Mouse (Mus musculus) embryonic fibroblast, embryonic 13.5 days (primary cell): ENCODE results near the gene Dach1. TPM values are rescaled to one million over a fixed set of nuclear protein-coding genes. Genes with fewer than 3 reads are reported as not detected.

Experiments used
- H3K27ac ChIP-seq: 2 replicates; pipeline ENCODE4 v1.5.1; 2012; ENCODE audit warnings: low read length, control low read depth, inconsistent platforms; ENCODE audit not compliant: insufficient read depth
- H3K4me1 ChIP-seq: 2 replicates; pipeline ENCODE4 v1.6.1; 2011; ENCODE audit warnings: low read length; ENCODE audit not compliant: control insufficient read depth, insufficient read depth
- H3K4me3 ChIP-seq: 2 replicates; pipeline ENCODE4 v1.5.1; 2011; ENCODE audit warnings: mild to moderate bottlenecking, control low read depth, low read length; ENCODE audit not compliant: insufficient read depth
- CTCF ChIP-seq: IDR thresholded peaks from 2 replicates; pipeline ENCODE4 v1.5.1; 2011; ENCODE audit warnings: mild to moderate bottlenecking, control low read depth, low read length, moderate library complexity, borderline replicate concordance; ENCODE audit not compliant: insufficient read depth
- POLR2A ChIP-seq: IDR thresholded peaks from 2 replicates; pipeline ENCODE4 v1.6.1; 2011; ENCODE audit warnings: low read depth, mild to moderate bottlenecking, control low read depth, low read length, moderate library complexity
- polyA plus RNA-seq: library from polyadenylated mRNA; stranded (reverse); fragments of >200 nt; gene quantifications from 2 replicates; pipeline ENCODE4 v1.2.4, GENCODE M21; 2011; ENCODE audit warnings: low read depth; ENCODE audit not compliant: missing spikeins, insufficient read length

Gene Dach1
- polyA plus RNA-seq, 1 experiment, result 0.56 TPM

DNA sequence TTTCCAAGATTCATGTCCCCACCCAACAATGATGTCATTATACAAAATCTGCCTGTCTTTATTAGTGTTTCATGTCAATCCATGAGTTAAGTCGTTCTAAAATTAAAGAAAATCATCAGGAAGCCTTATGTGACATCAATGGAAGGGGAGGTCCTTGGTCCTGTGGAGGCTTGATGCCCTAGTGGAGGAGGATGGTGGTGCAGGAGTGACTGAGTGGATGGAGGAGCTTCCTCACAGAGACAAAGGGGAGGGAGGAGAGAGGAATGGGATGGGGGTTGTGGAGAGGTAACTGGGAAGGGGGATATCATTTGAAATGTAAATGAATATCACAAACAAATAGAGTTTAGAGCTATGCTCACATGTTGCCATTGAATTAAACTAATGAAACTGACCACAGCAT is 287.6 kb downstream of the Dach1 start:
- no peak overlapping the region for H3K27ac ChIP-seq
- H3K4me3 ChIP-seq, result no peak overlapping the region
- no peaks in the 10 kb centered on the region for H3K4me1 ChIP-seq
- TF ChIP-seq POLR2A, result no peak

DNA sequence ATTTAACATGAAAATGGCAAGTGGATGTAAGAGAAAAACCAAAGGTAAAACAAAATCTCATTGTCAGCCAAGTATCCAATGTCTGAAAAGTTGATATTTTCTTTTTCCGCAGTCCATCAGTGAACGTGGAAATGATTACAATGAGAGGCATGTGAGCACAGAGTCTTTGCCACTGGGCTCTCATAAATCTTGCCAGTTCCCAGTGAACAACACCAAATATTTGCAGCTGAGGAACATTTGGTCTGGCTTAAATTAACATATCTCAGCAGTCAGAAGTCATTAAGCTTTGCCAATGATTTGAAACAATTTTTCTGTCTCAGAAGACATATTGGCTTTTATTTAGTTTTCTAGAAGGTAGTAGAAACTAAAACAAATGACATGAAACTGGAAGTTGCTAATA is 298.6 kb downstream of the Dach1 start:
- TF ChIP-seq CTCF (no peak), POLR2A (no peak)
- no peaks in the 10 kb centered on the region for H3K4me1 ChIP-seq
- no peak overlapping the region for H3K4me3 ChIP-seq

DNA sequence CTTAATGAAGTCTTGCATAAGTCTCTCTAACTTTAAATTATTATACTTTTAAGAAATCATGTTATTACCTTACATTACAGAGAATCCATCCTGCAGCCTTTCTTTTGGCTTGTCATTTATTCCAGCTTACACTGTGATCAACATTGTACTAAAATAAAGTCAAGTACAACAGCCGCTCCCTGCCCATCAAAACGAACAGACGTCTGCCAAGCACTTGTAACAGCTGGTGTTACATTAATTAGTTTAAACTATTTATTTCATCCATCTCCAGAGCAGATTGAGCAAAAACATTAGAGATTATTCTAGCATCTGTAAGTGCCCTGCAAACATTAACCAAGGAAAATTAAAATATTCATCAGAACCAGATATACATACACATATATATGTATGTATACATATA is 311.2 kb downstream of the Dach1 start:
- Histone ChIP-seq H3K27ac (no peak overlapping the region), H3K4me1 (no peaks in the 10 kb centered on the region), H3K4me3 (no peak overlapping the region)
- no peak for TF ChIP-seq POLR2A

More for the DNA sequence above, 298.6 kb downstream of the Dach1 start:
- H3K27ac ChIP-seq, result no peak overlapping the region

DNA sequence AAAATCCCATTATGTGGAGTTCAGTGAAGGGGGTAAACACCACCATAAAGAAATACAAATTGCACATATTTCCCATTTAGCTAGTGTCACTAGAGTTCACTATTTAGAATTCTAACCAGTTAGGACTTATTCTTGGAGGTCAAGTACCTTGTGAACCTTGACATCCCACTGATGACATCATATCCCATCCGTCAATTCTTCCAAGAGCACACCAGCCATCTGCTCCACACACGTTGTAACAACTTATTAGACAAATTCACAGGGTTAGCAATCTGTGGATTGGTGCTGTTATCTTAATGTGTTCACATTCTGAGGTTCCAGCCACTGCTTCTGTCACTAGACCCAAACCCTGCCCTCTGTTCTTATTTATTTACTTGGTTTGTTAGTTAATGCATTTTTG is 312.3 kb downstream of the Dach1 start:
- no peak overlapping the region for H3K4me3 ChIP-seq
- H3K4me1 ChIP-seq, result no peaks in the 10 kb centered on the region
- TF ChIP-seq POLR2A (no peak), CTCF (no peak)
- H3K27ac ChIP-seq, result no peak overlapping the region

DNA sequence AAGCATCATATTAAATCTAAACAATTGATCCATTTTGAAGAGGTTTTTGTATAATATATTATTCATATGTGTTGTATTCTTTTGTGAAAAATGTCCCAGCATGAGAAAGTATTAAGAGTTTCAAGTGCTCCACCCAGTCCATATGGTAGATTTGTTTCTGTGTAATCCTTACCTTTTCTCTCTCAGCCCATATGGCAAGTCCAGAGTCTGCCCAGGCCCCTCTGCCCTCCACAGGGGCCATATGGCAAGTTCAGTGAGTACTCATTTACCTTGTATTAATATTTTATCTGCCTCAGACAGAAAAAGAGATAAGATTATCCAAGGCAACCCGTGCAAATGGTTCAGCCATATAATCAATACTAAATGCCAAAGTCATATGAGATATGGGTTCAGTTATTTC is 314.2 kb downstream of the Dach1 start:
- Histone ChIP-seq H3K4me3 (no peak overlapping the region), H3K4me1 (no peaks in the 10 kb centered on the region), H3K27ac (no peak overlapping the region)
- TF ChIP-seq CTCF, result no peak
- TF ChIP-seq POLR2A, result no peak

DNA sequence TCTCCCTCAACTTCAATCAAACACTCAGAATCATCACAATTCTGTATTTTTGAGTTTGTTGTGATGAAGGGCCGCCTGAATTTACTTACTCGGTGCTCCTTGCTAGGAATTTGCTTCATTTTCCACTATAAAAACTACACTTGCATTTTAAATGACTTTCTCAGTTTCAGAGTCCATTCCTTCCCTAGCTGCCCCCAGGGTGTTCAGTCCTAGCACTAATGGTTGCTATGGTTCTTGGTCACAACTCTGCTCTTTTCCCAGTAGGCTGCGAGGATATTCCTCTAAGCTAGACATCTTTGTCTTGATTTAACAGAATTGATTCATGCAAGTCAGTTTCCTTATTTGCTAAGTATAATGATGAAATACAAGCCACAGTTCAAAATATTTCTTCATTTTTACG is 319.1 kb downstream of the Dach1 start:
- no peak overlapping the region for H3K27ac ChIP-seq
- H3K4me1 ChIP-seq, result no peaks in the 10 kb centered on the region
- H3K4me3 ChIP-seq, result no peak overlapping the region
- TF ChIP-seq POLR2A, result no peak
- no peak for TF ChIP-seq CTCF

DNA sequence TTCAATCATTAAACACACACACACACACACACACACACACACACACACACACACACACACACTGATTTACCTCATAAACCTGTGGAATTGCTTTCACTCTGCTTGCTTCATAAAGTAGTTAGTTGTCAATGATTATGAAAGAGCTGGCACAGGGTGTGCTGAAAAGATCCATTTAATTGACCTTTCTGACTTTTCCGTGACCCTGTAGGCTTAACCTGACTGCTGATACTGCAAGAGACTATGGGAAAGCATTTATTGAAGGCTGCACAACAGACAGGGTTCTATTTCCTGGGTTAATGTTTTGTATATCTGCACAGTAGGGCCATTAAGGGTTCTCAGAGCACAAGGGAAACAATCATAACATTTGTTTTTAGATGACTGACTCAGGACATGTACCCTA is 321.9 kb downstream of the Dach1 start:
- TF ChIP-seq CTCF (no peak), POLR2A (no peak)
- Histone ChIP-seq H3K4me1 (no peaks in the 10 kb centered on the region), H3K27ac (no peak overlapping the region), H3K4me3 (no peak overlapping the region)

DNA sequence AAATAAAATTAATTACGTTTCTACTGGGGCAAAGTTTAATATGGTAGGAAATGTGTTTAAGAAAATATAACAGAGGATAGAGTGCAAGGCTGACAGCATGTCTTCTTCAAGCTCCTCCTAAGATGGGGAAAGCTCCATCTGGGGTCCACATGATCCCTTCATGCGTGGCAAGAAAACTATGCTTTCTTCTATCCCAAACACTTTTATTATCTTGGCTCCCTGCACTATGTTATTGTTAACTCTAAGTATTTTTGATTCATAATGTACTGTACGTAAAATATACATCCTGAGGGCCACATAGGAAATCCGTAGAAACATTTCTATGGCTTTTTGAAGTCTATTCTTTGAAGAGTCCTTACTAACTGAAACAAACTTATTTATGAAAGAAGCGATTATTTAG is 330.3 kb downstream of the Dach1 start:
- Histone ChIP-seq H3K4me1 (no peaks in the 10 kb centered on the region), H3K27ac (no peak overlapping the region), H3K4me3 (no peak overlapping the region)
- TF ChIP-seq POLR2A (no peak), CTCF (no peak)

DNA sequence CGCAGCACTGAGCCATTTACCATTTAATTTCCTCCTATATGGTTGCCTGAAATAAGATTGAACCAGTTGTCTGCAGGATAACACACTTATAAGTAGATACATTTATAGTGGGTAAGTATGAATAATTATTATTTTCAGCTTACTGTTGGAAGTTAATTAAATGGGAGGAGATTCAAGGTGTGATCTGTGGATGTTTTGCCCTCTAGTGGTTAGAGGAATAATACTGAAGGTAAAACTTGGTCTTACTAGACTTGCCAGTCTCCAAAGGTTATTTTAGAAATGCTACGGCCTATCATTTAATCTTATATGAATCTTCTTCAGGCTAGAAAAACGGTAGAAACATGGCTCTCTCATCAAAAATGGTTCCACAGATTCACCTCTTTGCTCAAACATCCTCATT is 339.7 kb downstream of the Dach1 start:
- TF ChIP-seq POLR2A (no peak), CTCF (no peak)
- H3K27ac ChIP-seq, result no peak overlapping the region
- no peak overlapping the region for H3K4me3 ChIP-seq
- H3K4me1 ChIP-seq, result no peaks in the 10 kb centered on the region

DNA sequence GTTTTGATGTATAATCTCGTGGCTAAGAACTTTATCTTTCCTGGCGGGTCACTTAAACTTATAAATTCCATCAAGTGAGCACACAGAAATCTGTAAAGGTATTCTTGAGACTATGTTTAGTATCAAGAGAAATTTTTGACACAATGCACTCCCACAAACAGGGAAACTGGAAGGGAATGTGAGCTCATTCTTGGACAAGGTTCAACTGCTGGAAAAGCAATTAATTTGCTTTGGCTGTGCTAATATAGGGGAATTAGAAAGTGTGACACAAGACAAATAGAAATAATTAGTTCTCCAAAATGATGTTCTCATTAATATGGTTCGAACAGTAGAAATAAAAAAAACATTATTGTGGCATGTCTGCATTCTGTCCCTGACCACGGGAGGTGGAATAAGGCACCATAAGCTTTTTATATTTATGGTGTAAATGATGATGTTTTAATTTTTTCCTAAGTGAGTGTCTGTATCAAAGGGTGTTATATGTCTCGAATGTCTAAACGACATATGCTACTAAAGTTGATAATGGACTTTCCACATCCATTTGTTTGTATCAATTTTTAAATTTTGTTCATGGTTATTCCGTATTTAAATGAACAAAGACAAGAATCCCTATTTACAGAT is 354.9 kb downstream of the Dach1 start:
- TF ChIP-seq POLR2A, result no peak
- TF ChIP-seq CTCF, result no peak
- Histone ChIP-seq H3K4me3 (no peak overlapping the region), H3K27ac (no peak overlapping the region), H3K4me1 (no peaks in the 10 kb centered on the region)

DNA sequence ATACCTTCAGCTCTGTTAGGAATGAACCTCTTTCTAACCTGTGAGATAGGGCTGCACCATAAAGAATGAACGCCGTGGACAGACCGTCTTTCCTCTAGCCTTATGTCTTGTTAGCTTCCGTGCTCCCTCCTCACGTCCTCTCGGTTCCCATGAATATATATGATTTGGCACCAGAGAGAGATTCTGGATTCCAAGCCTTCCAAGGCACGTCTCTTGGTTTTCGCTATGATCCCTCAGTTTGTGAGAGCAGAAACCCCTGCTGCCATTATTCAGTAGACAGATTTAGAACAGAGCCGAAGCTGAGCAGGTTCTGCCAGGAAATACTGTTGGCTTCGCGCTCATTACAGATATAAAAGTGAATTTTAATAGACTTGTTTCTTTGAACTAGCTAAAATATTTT is 356.0 kb downstream of the Dach1 start:
- H3K27ac ChIP-seq, result no peak overlapping the region
- no peak overlapping the region for H3K4me3 ChIP-seq
- TF ChIP-seq POLR2A (no peak), CTCF (no peak)
- H3K4me1 ChIP-seq, result no peaks in the 10 kb centered on the region
